Mouse (Mus musculus) CH12.LX (cell line): ENCODE data around the gene Gm27027. TPM values are rescaled to one million over a fixed set of nuclear protein-coding genes. Genes with fewer than 3 reads are reported as not detected.

Source experiments
- DNase-seq: peaks from one replicate; pipeline ENCODE4 v3.0.0-alpha.2; 2013; ENCODE audit errors: extremely low read depth
- H3K27ac ChIP-seq: 2 replicates; pipeline ENCODE4 v1.5.1; 2012; ENCODE audit warnings: low read depth, mild to moderate bottlenecking, control low read depth, moderate library complexity; ENCODE audit not compliant: insufficient read depth
- H3K27me3 ChIP-seq: replicated peaks from 2 replicates; pipeline ENCODE3; 2012; ENCODE audit warnings: inconsistent platforms
- H3K36me3 ChIP-seq, 2 experiments: replicated peaks in 1 of 2; 2 replicates each; pipeline versions ENCODE3 to v1.6.1; 2012; ENCODE audit warnings: inconsistent platforms in 1 of 2, low read length in 1 of 2, mild to moderate bottlenecking in 1 of 2, mixed read lengths in 1 of 2, moderate library complexity in 1 of 2; ENCODE audit not compliant: control insufficient read depth in 1 of 2, insufficient read depth in 1 of 2
- H3K4me1 ChIP-seq, 2 experiments: 2 replicates each; pipeline ENCODE4 v1.6.1; 2012; ENCODE audit warnings: inconsistent platforms in 1 of 2, moderate library complexity in 1 of 2; ENCODE audit not compliant: insufficient read depth in 2 of 2, control insufficient read depth in 1 of 2
- H3K4me2 ChIP-seq: 2 replicates; pipeline ENCODE4 v1.6.1; 2012; ENCODE audit warnings: low read depth, mild to moderate bottlenecking, control low read depth; ENCODE audit not compliant: poor library complexity, insufficient read depth, severe bottlenecking
- H3K4me3 ChIP-seq, 3 experiments: fragments of 150-350 bp in 1 of 3; sonication (generic) in 1 of 3; replicated peaks in 1 of 3; 2 replicates each; pipeline versions ENCODE3 to v1.5.1; 2011 to 2012; ENCODE audit warnings: low read depth in 2 of 3, low read length in 2 of 3, mild to moderate bottlenecking in 2 of 3, moderate library complexity in 2 of 3, control low read depth in 1 of 3, improper control_type of control experiment in 1 of 3, inconsistent platforms in 1 of 3, mixed read lengths in 1 of 3; ENCODE audit not compliant: poor library complexity in 1 of 3
- H3K79me2 ChIP-seq: replicated peaks from 2 replicates; pipeline ENCODE4 v1.6.1; 2012; ENCODE audit warnings: mild to moderate bottlenecking, moderate library complexity; ENCODE audit not compliant: control insufficient read depth, poor library complexity, insufficient read depth, severe bottlenecking; ENCODE audit errors: extremely low read depth
- H3K9ac ChIP-seq: 2 replicates; pipeline ENCODE4 v1.6.1; 2012; ENCODE audit warnings: low read depth, mild to moderate bottlenecking, control low read depth, moderate library complexity; ENCODE audit not compliant: insufficient read depth
- H3K9me3 ChIP-seq: replicated peaks from 2 replicates; pipeline ENCODE3; 2012; ENCODE audit warnings: low read length, inconsistent platforms, mixed read lengths
- BHLHE40 ChIP-seq: IDR thresholded peaks from 2 replicates; pipeline ENCODE4 v1.6.1; 2011; ENCODE audit warnings: mild to moderate bottlenecking, low read depth, low read length, improper control_type of control experiment
- CTCF ChIP-seq, 2 experiments: IDR thresholded peaks in 1 of 2; conservative IDR thresholded peaks in 1 of 2; 2 replicates each; pipeline ENCODE4 v1.5.1; 2011 to 2012; ENCODE audit warnings: low read depth in 2 of 2, low read length in 2 of 2, improper control_type of control experiment in 1 of 2, inconsistent platforms in 1 of 2, mild to moderate bottlenecking in 1 of 2, moderate library complexity in 1 of 2
- EP300 ChIP-seq: IDR thresholded peaks from 2 replicates; pipeline ENCODE4 v1.6.1; 2011; ENCODE audit warnings: low read length, improper control_type of control experiment
- GABPA ChIP-seq: IDR thresholded peaks from 2 replicates; pipeline ENCODE4 v1.6.1; 2012; ENCODE audit warnings: low read depth, low read length, improper control_type of control experiment, inconsistent platforms; ENCODE audit not compliant: insufficient replicate concordance
- JUN ChIP-seq: IDR thresholded peaks from 2 replicates; pipeline ENCODE4 v1.6.1; 2011; ENCODE audit warnings: low read depth, mild to moderate bottlenecking, low read length, improper control_type of control experiment, moderate library complexity; ENCODE audit not compliant: insufficient read depth
- MAX ChIP-seq: IDR thresholded peaks from 2 replicates; pipeline ENCODE4 v1.6.1; 2011; ENCODE audit warnings: low read length, improper control_type of control experiment
- MEF2A ChIP-seq: IDR thresholded peaks from 2 replicates; pipeline ENCODE4 v1.6.1; 2014; ENCODE audit warnings: low read depth, mild to moderate bottlenecking, inconsistent platforms, low read length, improper control_type of control experiment, borderline replicate concordance
- MXI1 ChIP-seq: IDR thresholded peaks from 2 replicates; pipeline ENCODE4 v1.6.1; 2011; ENCODE audit warnings: mild to moderate bottlenecking, low read depth, low read length, improper control_type of control experiment
- NELFE ChIP-seq: IDR thresholded peaks from 2 replicates; pipeline ENCODE4 v1.6.1; 2011; ENCODE audit warnings: low read depth, low read length, improper control_type of control experiment
- NRF1 ChIP-seq: IDR thresholded peaks from 2 replicates; pipeline ENCODE4 v1.6.1; 2014; ENCODE audit warnings: low read depth, mild to moderate bottlenecking, inconsistent platforms, low read length, improper control_type of control experiment, moderate library complexity
- PAX5 ChIP-seq: IDR thresholded peaks from 2 replicates; pipeline ENCODE4 v1.6.1; 2012; ENCODE audit warnings: low read length, inconsistent platforms, mixed read lengths
- RAD21 ChIP-seq: IDR thresholded peaks from 2 replicates; pipeline ENCODE4 v1.6.1; 2011; ENCODE audit warnings: low read depth, mild to moderate bottlenecking, low read length, improper control_type of control experiment, moderate library complexity
- RCOR1 ChIP-seq: conservative IDR thresholded peaks from 2 replicates; pipeline ENCODE4 v1.6.1; 2012; ENCODE audit warnings: low read depth, mild to moderate bottlenecking, inconsistent platforms, low read length, improper control_type of control experiment
- SMC3 ChIP-seq: IDR thresholded peaks from 2 replicates; pipeline ENCODE4 v1.6.1; 2011; ENCODE audit warnings: low read depth, low read length, improper control_type of control experiment
- TCF12 ChIP-seq: IDR thresholded peaks from 2 replicates; pipeline ENCODE4 v1.6.1; 2014; ENCODE audit warnings: low read depth, mild to moderate bottlenecking, inconsistent platforms, low read length, improper control_type of control experiment
- UBTF ChIP-seq: IDR thresholded peaks from 2 replicates; pipeline ENCODE4 v1.6.1; 2012; ENCODE audit warnings: low read depth, mild to moderate bottlenecking, inconsistent platforms, low read length, improper control_type of control experiment, moderate library complexity
- USF2 ChIP-seq: conservative IDR thresholded peaks from 2 replicates; pipeline ENCODE4 v1.6.1; 2011; ENCODE audit warnings: low read depth, low read length, improper control_type of control experiment
- ZC3H11A ChIP-seq: IDR thresholded peaks from 2 replicates; pipeline ENCODE4 v1.6.1; 2012; ENCODE audit warnings: low read depth, mild to moderate bottlenecking, inconsistent platforms, low read length, improper control_type of control experiment
- ZKSCAN1 ChIP-seq: IDR thresholded peaks from 2 replicates; pipeline ENCODE4 v1.6.1; 2012; ENCODE audit warnings: low read depth, inconsistent platforms, low read length, improper control_type of control experiment, borderline replicate concordance
- ZMIZ1 ChIP-seq: IDR thresholded peaks from 2 replicates; pipeline ENCODE4 v1.6.1; 2012; ENCODE audit warnings: low read depth, mild to moderate bottlenecking, inconsistent platforms, low read length, improper control_type of control experiment
- dilution Hi-C: fragments of 300-500 bp; cut with MboI; formaldehyde crosslinking; loops from 2 replicates; pipeline ENCODE4 v1.14.3; 2020; ENCODE audit warnings: low sequenced_read_pairs; ENCODE audit not compliant: extremely low pct_unique_long_range_greater_than_20kb, extremely low pct_ligation_motif_present
- in situ Hi-C: fragments of 300-500 bp; cut with MboI; formaldehyde crosslinking; loops from 3 replicates; pipeline ENCODE4 v1.14.3; 2019; ENCODE audit warnings: low sequenced_read_pairs, low pct_ligation_motif_present, low pct_unique_long_range_greater_than_20kb, mixed read lengths
- polyA plus RNA-seq: library from polyadenylated mRNA; unstranded; fragments of >175 nt; gene quantifications from 2 replicates; pipeline ENCODE4 v1.2.1, GENCODE M21; 2012; ENCODE audit warnings: low read depth; ENCODE audit not compliant: insufficient read length
- total RNA-seq, 2 experiments: library from RNA; depleted of rRNA; stranded (reverse); fragments of 300-350 nt in 1 of 2; fragments of >200 nt in 1 of 2; gene quantifications; 2 replicates each; pipeline ENCODE4 v1.2.3; 2012 to 2014

Gene Gm27027
- total and polyA plus RNA-seq, 3 experiments = not detected

- Histone ChIP-seq H3K9ac (no peak overlapping the region), H3K79me2 (no peaks in the 10 kb centered on the region; the same call in 1 of the 2 replicates), H3K4me3 (no peak overlapping the region), H3K36me3 (peaks cover 11 to 69% of the 10 kb centered on the region in 2 experiments), H3K27me3 (no peaks in the 10 kb centered on the region), H3K4me1 (peaks cover 5 to 20% of the 10 kb centered on the region in 2 experiments; a peak in 3 of 4 replicates), H3K4me2 (no peak overlapping the region), H3K9me3 (no peaks in the 10 kb centered on the region), H3K27ac (no peak overlapping the region)
- DNase-seq = no peak
- TF ChIP-seq MXI1 = no peak
- no peak for TF ChIP-seq ZKSCAN1
- no peak for TF ChIP-seq EP300
- no peak for TF ChIP-seq NELFE
- no peak for TF ChIP-seq CTCF (conservative IDR thresholded peaks at IDR 0.05 in 1 of 2, IDR thresholded peaks at IDR 0.05 in 1 of 2; ENCODE audit: low read depth in 2 of 2, low read length in 2 of 2)
- no peak for TF ChIP-seq BHLHE40
- TF ChIP-seq PAX5 = no peak
- TF ChIP-seq ZC3H11A = no peak
- no peak for TF ChIP-seq RAD21
- TF ChIP-seq MEF2A = no peak
- in situ Hi-C loops (loop anchor here (25.0 kb wide), 1 partner anchor 243 kb away; no protein-coding TSS in a partner anchor), dilution Hi-C loops (no loop called here)
Measured at GRCm38 (mm10) chr2:94044174-94044573, 48.0 kb upstream of the Gm27027 start.

- H3K4me1 ChIP-seq = peaks cover 5 to 20% of the 10 kb centered on the region in 2 experiments; a peak in 3 of 4 replicates
- no peaks in the 10 kb centered on the region for H3K27me3 ChIP-seq
- peaks cover 11 to 70% of the 10 kb centered on the region in 2 experiments for H3K36me3 ChIP-seq
- dilution Hi-C loops (no loop called here), in situ Hi-C loops (loop anchor here (25.0 kb wide), 1 partner anchor 244 kb away; no protein-coding TSS in a partner anchor)
- peak; percentile 8 for DNase-seq
- H3K9ac ChIP-seq = no peak overlapping the region
- no peak overlapping the region for H3K4me3 ChIP-seq
- no peaks in the 10 kb centered on the region for H3K9me3 ChIP-seq
- H3K79me2 ChIP-seq = no peaks in the 10 kb centered on the region; the same call in 1 of the 2 replicates
- no peak for TF ChIP-seq CTCF (conservative IDR thresholded peaks at IDR 0.05 in 1 of 2, IDR thresholded peaks at IDR 0.05 in 1 of 2; ENCODE audit: low read depth in 2 of 2, low read length in 2 of 2)
- TF ChIP-seq GABPA = no peak
- no peak for TF ChIP-seq MAX
- TF ChIP-seq JUN = no peak
- TF ChIP-seq ZMIZ1 = no peak
- TF ChIP-seq UBTF = no peak
- no peak for TF ChIP-seq USF2
- TF ChIP-seq SMC3 = no peak
- no peak for TF ChIP-seq ZC3H11A
- TF ChIP-seq TCF12 = no peak
- no peak for TF ChIP-seq NRF1
- no peak for TF ChIP-seq RAD21
- TF ChIP-seq RCOR1 = no peak
- no peak overlapping the region for H3K4me2 ChIP-seq
- H3K27ac ChIP-seq = no peak overlapping the region
Measured at GRCm38 (mm10) chr2:94043662-94044061, 47.5 kb upstream of the Gm27027 start.
